Mouse (Mus musculus): ENCODE results near the gene Pfn1.

DNA sequence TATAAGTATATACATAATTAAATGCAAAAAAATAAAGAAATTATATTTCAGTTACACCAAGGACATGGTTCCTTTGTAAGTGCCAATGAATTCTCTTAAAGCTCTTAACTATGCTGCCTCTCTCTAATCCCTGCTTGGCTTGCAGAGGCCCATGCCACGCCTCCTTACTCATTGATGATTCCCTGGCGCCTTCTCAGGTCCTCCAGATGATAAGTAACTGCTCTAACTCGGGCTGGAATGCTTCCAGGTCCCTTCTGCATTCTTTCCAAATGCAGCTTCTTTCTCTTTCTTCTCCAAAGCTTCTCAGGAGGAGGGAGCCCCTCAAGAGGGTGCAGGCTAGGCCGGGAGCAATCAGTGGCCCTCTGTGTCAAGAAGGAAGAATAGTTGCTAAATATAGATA, 35.1 kb upstream of the Pfn1 start:
- TF ChIP-seq POLR2A (IDR thresholded peaks at IDR 0.05; ENCODE audit: insufficient read depth, low read depth, low read length) (no peak), CTCF (IDR thresholded peaks at IDR 0.05) (no peak), EP300 (IDR thresholded peaks at IDR 0.05; ENCODE audit: insufficient read depth, low read depth, low read length) (no peak)
